Mouse (Mus musculus): ENCODE data around the gene Myl6b.

GRCm38 (mm10) chr10:128522351-128522750 lies 23.9 kb upstream of the Myl6b start:
- TF ChIP-seq POLR2A (IDR thresholded peaks at IDR 0.05; ENCODE audit: low read depth, low read length), result no peak
- TF ChIP-seq CTCF (IDR thresholded peaks at IDR 0.05; ENCODE audit: extremely low read depth, insufficient read depth, insufficient read length, insufficient replicate concordance), result no peak
